Mouse (Mus musculus) heart, adult 2 months (tissue): ENCODE data around the gene Mea1.

Experiments
- CTCF ChIP-seq: fragments of 200-600 bp; IDR thresholded peaks from 2 replicates; pipeline ENCODE4 v1.8.1; 2022; ENCODE audit warnings: antibody characterized with exemption, mild to moderate bottlenecking, moderate library complexity
- POLR2A ChIP-seq: fragments of 200-500 bp; IDR thresholded peaks from 2 replicates; pipeline ENCODE4 v1.6.1; 2011; ENCODE audit warnings: mild to moderate bottlenecking, low read depth, low read length, control low read depth; ENCODE audit not compliant: insufficient read depth

- TF ChIP-seq POLR2A, result no peak
- no peak for TF ChIP-seq CTCF
These were observed 30.2 kb upstream of the Mea1 start for GRCm38 (mm10) chr17:46648436-46648835.
